Mouse (Mus musculus) right cerebral cortex, postnatal 36 days (tissue): ENCODE measurements around the gene Olfr298.

Experiments used
- DNase-seq, 2 experiments: peaks; one replicate each; pipeline ENCODE4 v3.0.0; 2022; ENCODE audit warnings: low spot score in 2 of 2, mixed read lengths in 1 of 2

Gene Olfr298

GRCm38 (mm10) chr7:86492384-86492783 is at the start of gene Olfr298:
Gene Olfr298 (minus strand): TSS chr7:86492484.
- DNase-seq, result no peak

GRCm38 (mm10) chr7:86519668-86520067 is 27.4 kb upstream of the Olfr298 start, which contains the start of gene Olfr297:
Gene Olfr297 (plus strand): TSS chr7:86519968.
- DNase-seq, result no peak

GRCm38 (mm10) chr7:86459621-86460020 is 32.7 kb downstream of the Olfr298 start, which contains the start of gene Olfr299:
Gene Olfr299 (plus strand): TSS chr7:86459921.
- no peak for DNase-seq
